Mouse (Mus musculus) CH12.LX (cell line): Measurements from ENCODE around the gene Fpr1.
"Not testable (repeated sequence)": the region's sequence is repeated elsewhere in the genome, so short reads cannot be mapped to it uniquely, and the experiment has no call there.

Source experiments
- CHD2 ChIP-seq: IDR thresholded peaks from 2 replicates; pipeline ENCODE4 v1.6.1; 2011; ENCODE audit warnings: low read length, improper control_type of control experiment
- CTCF ChIP-seq, 2 experiments: IDR thresholded peaks in 1 of 2; conservative IDR thresholded peaks in 1 of 2; 2 replicates each; pipeline ENCODE4 v1.5.1; 2011 to 2012; ENCODE audit warnings: low read depth in 2 of 2, low read length in 2 of 2, improper control_type of control experiment in 1 of 2, inconsistent platforms in 1 of 2, mild to moderate bottlenecking in 1 of 2, moderate library complexity in 1 of 2
- GABPA ChIP-seq: IDR thresholded peaks from 2 replicates; pipeline ENCODE4 v1.6.1; 2012; ENCODE audit warnings: low read depth, low read length, improper control_type of control experiment, inconsistent platforms; ENCODE audit not compliant: insufficient replicate concordance
- MAX ChIP-seq: IDR thresholded peaks from 2 replicates; pipeline ENCODE4 v1.6.1; 2011; ENCODE audit warnings: low read length, improper control_type of control experiment
- NELFE ChIP-seq: IDR thresholded peaks from 2 replicates; pipeline ENCODE4 v1.6.1; 2011; ENCODE audit warnings: low read depth, low read length, improper control_type of control experiment
- POLR2A ChIP-seq: IDR thresholded peaks from 2 replicates; pipeline ENCODE4 v1.6.1; 2011; ENCODE audit warnings: low read depth, mild to moderate bottlenecking, improper control_type of control experiment, low read length
- POLR2AphosphoS2 ChIP-seq: IDR thresholded peaks from 2 replicates; pipeline ENCODE4 v1.6.1; 2011; ENCODE audit warnings: low read depth, low read length, improper control_type of control experiment
- SIN3A ChIP-seq: IDR thresholded peaks from 2 replicates; pipeline ENCODE4 v1.6.1; 2012; ENCODE audit warnings: low read length, improper control_type of control experiment, inconsistent platforms
- SMC3 ChIP-seq: IDR thresholded peaks from 2 replicates; pipeline ENCODE4 v1.6.1; 2011; ENCODE audit warnings: low read depth, low read length, improper control_type of control experiment
- TCF12 ChIP-seq: IDR thresholded peaks from 2 replicates; pipeline ENCODE4 v1.6.1; 2014; ENCODE audit warnings: low read depth, mild to moderate bottlenecking, inconsistent platforms, low read length, improper control_type of control experiment
- USF1 ChIP-seq: IDR thresholded peaks from 2 replicates; pipeline ENCODE4 v1.6.1; 2014; ENCODE audit warnings: low read depth, mild to moderate bottlenecking, inconsistent platforms, low read length, improper control_type of control experiment

- not testable (repeated sequence) for TF ChIP-seq USF1; CTCF (conservative IDR thresholded peaks at IDR 0.05 in 1 of 2, IDR thresholded peaks at IDR 0.05 in 1 of 2; ENCODE audit: low read depth in 2 of 2, low read length in 2 of 2); TCF12; GABPA; CHD2; SIN3A; SMC3; POLR2AphosphoS2; POLR2A; NELFE; MAX
Observed at GRCm38 (mm10) chr17:17912618-17913017, 28.9 kb upstream of the Fpr1 start.
